Mouse (Mus musculus): ENCODE results near the gene Sqstm1.

DNA sequence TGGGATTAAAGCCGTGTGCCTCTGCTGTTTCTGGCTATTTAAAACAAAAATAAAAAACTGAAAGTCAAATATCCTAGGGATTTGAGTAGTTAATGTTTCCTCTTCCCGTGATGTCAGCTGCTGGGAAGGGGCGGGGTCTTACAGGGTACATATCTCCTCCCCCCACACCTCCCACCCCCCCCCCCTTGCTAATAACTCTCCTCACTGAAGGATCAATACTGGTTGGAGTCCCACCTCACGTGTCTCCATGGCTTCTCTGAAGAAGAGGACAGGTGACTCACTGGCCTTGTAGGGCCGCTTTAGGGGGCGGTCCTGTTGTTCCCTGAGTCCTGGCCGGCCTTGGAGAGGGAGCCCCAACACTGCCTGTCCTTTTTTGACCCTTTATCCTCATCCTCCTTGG, 21.9 kb downstream of the Sqstm1 start:
- TF ChIP-seq CTCF (IDR thresholded peaks at IDR 0.05; ENCODE audit: extremely low read depth, insufficient read depth, insufficient read length, insufficient replicate concordance): no peak
- no peak for TF ChIP-seq POLR2A (IDR thresholded peaks at IDR 0.05; ENCODE audit: low read depth, low read length)

Measured in spleen, adult 2 months (tissue).